Mouse (Mus musculus) hindbrain, embryonic 11.5 days (tissue): ENCODE results near the gene Ptch1. TPM values are rescaled to one million over a fixed set of nuclear protein-coding genes. Genes with fewer than 3 reads are reported as not detected.

ENCODE experiments used
- ATAC-seq: fragments of 200-750 bp; cut with Nextera tagmentation; 2 replicates; pipeline ENCODE4 v1.8.0; 2017; ENCODE audit warnings: mild to moderate bottlenecking, moderate TSS enrichment, moderate library complexity; ENCODE audit not compliant: low FRiP score
- DNase-seq: peaks from one replicate; pipeline ENCODE4 v3.0.0-alpha.2; 2015; ENCODE audit warnings: low spot score
- H3K27ac ChIP-seq: fragments of 300-500 bp; sonication (generic); 2 replicates; pipeline ENCODE4 v1.5.1; 2014; ENCODE audit warnings: mild to moderate bottlenecking, low read depth, low read length
- H3K27me3 ChIP-seq: fragments of 300-500 bp; sonication (generic); 2 replicates; pipeline ENCODE4 v1.6.1; 2014; ENCODE audit warnings: mild to moderate bottlenecking, low read length, moderate library complexity, mixed read lengths; ENCODE audit not compliant: control insufficient read depth, insufficient read depth
- H3K36me3 ChIP-seq: fragments of 300-500 bp; sonication (generic); 2 replicates; pipeline ENCODE4 v1.6.1; 2014; ENCODE audit warnings: mild to moderate bottlenecking, low read length, moderate library complexity, mixed read lengths; ENCODE audit not compliant: control insufficient read depth, insufficient read depth
- H3K4me1 ChIP-seq: fragments of 300-500 bp; sonication (generic); replicated peaks from 2 replicates; pipeline ENCODE4 v1.6.1; 2014; ENCODE audit warnings: low read length, mixed read lengths; ENCODE audit not compliant: control insufficient read depth, insufficient read depth
- H3K4me2 ChIP-seq: fragments of 300-500 bp; sonication (generic); replicated peaks from 2 replicates; pipeline ENCODE4 v1.6.1; 2014; ENCODE audit warnings: mild to moderate bottlenecking, low read depth, low read length
- H3K4me3 ChIP-seq: fragments of 300-500 bp; sonication (generic); 2 replicates; pipeline ENCODE4 v1.5.1; 2014; ENCODE audit warnings: low read depth, low read length
- H3K9ac ChIP-seq: fragments of 300-500 bp; sonication (generic); 2 replicates; pipeline ENCODE4 v1.6.1; 2014; ENCODE audit warnings: low read depth, low read length
- H3K9me3 ChIP-seq: fragments of 300-500 bp; sonication (generic); 2 replicates; pipeline ENCODE4 v1.6.1; 2016; ENCODE audit warnings: low read length; ENCODE audit not compliant: control insufficient read depth
- WGBS: fragments of 180-500 bp; shearing (Covaris S2); extraction: QIAGEN DNeasy Blood & Tissue Kit; methylation state at CpG from one replicate; pipeline ENCODE4 v1.1.7; 2014; 5-methylcytosine and 5-hydroxymethylcytosine counted together
- polyA plus RNA-seq: library from polyadenylated mRNA; unstranded; fragments of >200 nt; fragmentation: Nextera tagmentation; extraction: Ambion mirVana; gene quantifications from 2 replicates; pipeline ENCODE4 v1.2.1, GENCODE M21; 2014

Ptch1 gene
- polyA plus RNA-seq, 1 experiment from 2014 or later: 28.4 TPM

GRCm38 (mm10) chr13:63520110-63520509, 53.3 kb downstream of the Ptch1 start:
- peaks cover 12% of the 10 kb centered on the region; the same call in 1 of the 2 replicates for H3K36me3 ChIP-seq
- no peak overlapping the region for H3K4me3 ChIP-seq
- H3K9ac ChIP-seq: no peak overlapping the region
- no peak for DNase-seq
- WGBS: 92% methylated on average over 6 of the region's 6 CpGs
- H3K27me3 ChIP-seq: no peaks in the 10 kb centered on the region
- ATAC-seq: no peak
- peaks cover 8% of the 10 kb centered on the region for H3K4me1 ChIP-seq
- no peak overlapping the region for H3K27ac ChIP-seq
- H3K9me3 ChIP-seq: no peaks in the 10 kb centered on the region
- H3K4me2 ChIP-seq: no peak overlapping the region

- 76% methylated on average over 2 of the region's 2 CpGs for WGBS
- Histone ChIP-seq H3K4me2 (no peak overlapping the region), H3K9ac (no peak overlapping the region), H3K27ac (0 out of 2 replicates have a peak overlapping the region, but pooled peaks have one; percentile 24), H3K27me3 (no peaks in the 10 kb centered on the region), H3K9me3 (no peaks in the 10 kb centered on the region), H3K4me3 (no peak overlapping the region), H3K4me1 (peaks cover 14% of the 10 kb centered on the region), H3K36me3 (peaks cover 13% of the 10 kb centered on the region)
- DNase-seq (no peak), ATAC-seq (no peak)
Measured at GRCm38 (mm10) chr13:63516535-63516934, 56.9 kb downstream of the Ptch1 start.

GRCm38 (mm10) chr13:63515542-63515941, 57.9 kb downstream of the Ptch1 start:
- Histone ChIP-seq H3K27me3 (no peaks in the 10 kb centered on the region), H3K9me3 (no peaks in the 10 kb centered on the region), H3K27ac (peak overlapping the region; percentile 59; the same call in 1 of the 2 replicates), H3K4me3 (no peak overlapping the region), H3K9ac (no peak overlapping the region), H3K36me3 (peaks cover 15% of the 10 kb centered on the region), H3K4me1 (peaks cover 14% of the 10 kb centered on the region), H3K4me2 (no peak overlapping the region)
- no peak; the same call in 1 of the 2 replicates for ATAC-seq
- WGBS: 72% methylated on average over 5 of the region's 5 CpGs
- no peak for DNase-seq

GRCm38 (mm10) chr13:63514931-63515360, 58.5 kb downstream of the Ptch1 start:
- 25% methylated on average over 8 of the region's 8 CpGs for WGBS
- H3K4me2 ChIP-seq: no peak overlapping the region
- H3K27ac ChIP-seq: peak overlapping the region; percentile 59; the same call in 1 of the 2 replicates
- no peak overlapping the region for H3K4me3 ChIP-seq
- DNase-seq (no peak), ATAC-seq (peak; percentile 70)
- peaks cover 16% of the 10 kb centered on the region for H3K36me3 ChIP-seq
- no peak overlapping the region for H3K9ac ChIP-seq
- no peaks in the 10 kb centered on the region for H3K27me3 ChIP-seq
- H3K4me1 ChIP-seq: peaks cover 14% of the 10 kb centered on the region
- H3K9me3 ChIP-seq: no peaks in the 10 kb centered on the region

GRCm38 (mm10) chr13:63513374-63514098, 59.9 kb downstream of the Ptch1 start:
- peak overlapping the region; percentile 59; the same call in 1 of the 2 replicates for H3K27ac ChIP-seq
- 56% methylated on average over 26 of the region's 26 CpGs for WGBS
- H3K4me1 ChIP-seq: peaks cover 14% of the 10 kb centered on the region
- no peak overlapping the region for H3K4me3 ChIP-seq
- no peak overlapping the region for H3K9ac ChIP-seq
- H3K36me3 ChIP-seq: peaks cover 15% of the 10 kb centered on the region
- ATAC-seq (no peak), DNase-seq (no peak)
- H3K27me3 ChIP-seq: no peaks in the 10 kb centered on the region
- no peaks in the 10 kb centered on the region for H3K9me3 ChIP-seq
- H3K4me2 ChIP-seq: no peak overlapping the region

GRCm38 (mm10) chr13:63512411-63512810, 61.0 kb downstream of the Ptch1 start:
- WGBS: 43% methylated on average over 6 of the region's 6 CpGs
- H3K4me1 ChIP-seq: peaks cover 14% of the 10 kb centered on the region
- H3K9me3 ChIP-seq: no peaks in the 10 kb centered on the region
- peaks cover 15% of the 10 kb centered on the region for H3K36me3 ChIP-seq
- no peak overlapping the region for H3K4me2 ChIP-seq
- no peak overlapping the region for H3K9ac ChIP-seq
- no peaks in the 10 kb centered on the region for H3K27me3 ChIP-seq
- DNase-seq: no peak
- no peak overlapping the region for H3K4me3 ChIP-seq
- H3K27ac ChIP-seq: 0 out of 2 replicates have a peak overlapping the region, but pooled peaks have one; percentile 30
- ATAC-seq: 0 out of 2 replicates have a peak, but pooled peaks have one; percentile 20

- DNase-seq: no peak
- no peak overlapping the region for H3K9ac ChIP-seq
- no peaks in the 10 kb centered on the region for H3K27me3 ChIP-seq
- no peak overlapping the region for H3K4me3 ChIP-seq
- no peak overlapping the region for H3K4me2 ChIP-seq
- ATAC-seq: no peak
- 82% methylated on average over 5 of the region's 5 CpGs for WGBS
- H3K27ac ChIP-seq: no peak overlapping the region
- H3K4me1 ChIP-seq: no peaks in the 10 kb centered on the region
- peaks cover 15% of the 10 kb centered on the region for H3K36me3 ChIP-seq
- H3K9me3 ChIP-seq: no peaks in the 10 kb centered on the region
Measured at GRCm38 (mm10) chr13:63507821-63508220, 65.6 kb downstream of the Ptch1 start.

GRCm38 (mm10) chr13:63507001-63507556, 66.3 kb downstream of the Ptch1 start:
- WGBS: 88% methylated on average over 6 of the region's 6 CpGs
- no peak for DNase-seq
- no peak overlapping the region for H3K27ac ChIP-seq
- H3K27me3 ChIP-seq: no peaks in the 10 kb centered on the region
- H3K36me3 ChIP-seq: peaks cover 15% of the 10 kb centered on the region
- no peaks in the 10 kb centered on the region for H3K9me3 ChIP-seq
- no peak overlapping the region for H3K4me2 ChIP-seq
- no peak overlapping the region for H3K9ac ChIP-seq
- H3K4me3 ChIP-seq: no peak overlapping the region
- no peak for ATAC-seq
- no peaks in the 10 kb centered on the region for H3K4me1 ChIP-seq

GRCm38 (mm10) chr13:63506364-63506763, 67.0 kb downstream of the Ptch1 start:
- Histone ChIP-seq H3K4me1 (no peaks in the 10 kb centered on the region), H3K4me3 (no peak overlapping the region), H3K27me3 (no peaks in the 10 kb centered on the region), H3K27ac (no peak overlapping the region), H3K36me3 (peaks cover 9% of the 10 kb centered on the region), H3K4me2 (no peak overlapping the region), H3K9ac (no peak overlapping the region), H3K9me3 (no peaks in the 10 kb centered on the region)
- WGBS: 91% methylated on average over 1 of the region's 1 CpGs
- ATAC-seq (no peak), DNase-seq (no peak)
